Mouse (Mus musculus): ENCODE results near the gene Aup1.

The Aup1 gene

GRCm38 (mm10) chr6:83104158-83104557 lies 49.8 kb downstream of the Aup1 start:
- DNase-seq (ENCODE audit: low spot score): no peak
